Mouse (Mus musculus): ENCODE results near the gene Pus7. TPM values are rescaled to one million over a fixed set of nuclear protein-coding genes. Genes with fewer than 3 reads are reported as not detected.

Pus7 gene
- polyA plus RNA-seq, 1 experiment = 0.17 TPM

- H3K9me3 ChIP-seq (ENCODE audit: control insufficient read depth, low read length) = peaks cover 20% of the 10 kb centered on the region
- H3K4me1 ChIP-seq (ENCODE audit: control insufficient read depth) = no peaks in the 10 kb centered on the region
- no peak overlapping the region for H3K4me3 ChIP-seq (replicated peaks)
- TF ChIP-seq TAL1 (IDR thresholded peaks at IDR 0.05; ENCODE audit: low read length) (no peak), GATA1 (IDR thresholded peaks at IDR 0.05; ENCODE audit: low read length) (no peak)
- H3K36me3 ChIP-seq (ENCODE audit: control insufficient read depth) = peaks cover 27% of the 10 kb centered on the region
- no peaks in the 10 kb centered on the region for H3K27me3 ChIP-seq (ENCODE audit: control insufficient read depth)
Observed at GRCm38 (mm10) chr5:23697457-23697856, 86.1 kb downstream of the Pus7 start.

Other genes with a start within 250 kb of the Pus7 start
- 0.02 and 0.06 TPM in 2 replicates for gene Srpk2, start 99.1 kb downstream of the Pus7 start, polyA plus RNA-seq (2012)
- gene Rint1, start 4.0 kb upstream of the Pus7 start, polyA plus RNA-seq (2012) = 0.97 and 1.2 TPM in 2 replicates
- gene Tomm7, start 60.5 kb upstream of the Pus7 start, polyA plus RNA-seq (2012) = 0.81 and 1.7 TPM in 2 replicates
- gene Fam126a, start 247.0 kb upstream of the Pus7 start, polyA plus RNA-seq (2012) = 2.4 and 3.5 TPM in 2 replicates